Mouse (Mus musculus) natural killer cell, adult 2 months (primary cell): Measurements from ENCODE around the gene Ccdc50.
A peak's percentile ranks its signal among the peaks of the same experiment; 100 is the strongest.

Experiments used
- DNase-seq, 2 experiments: peaks; one replicate each; pipeline ENCODE4 v3.0.0; 2022; ENCODE audit warnings: low spot score in 2 of 2

Ccdc50 gene

GRCm38 (mm10) chr16:27395251-27396037 is 6.8 kb downstream of the Ccdc50 start:
- DNase-seq: no peak

DNA sequence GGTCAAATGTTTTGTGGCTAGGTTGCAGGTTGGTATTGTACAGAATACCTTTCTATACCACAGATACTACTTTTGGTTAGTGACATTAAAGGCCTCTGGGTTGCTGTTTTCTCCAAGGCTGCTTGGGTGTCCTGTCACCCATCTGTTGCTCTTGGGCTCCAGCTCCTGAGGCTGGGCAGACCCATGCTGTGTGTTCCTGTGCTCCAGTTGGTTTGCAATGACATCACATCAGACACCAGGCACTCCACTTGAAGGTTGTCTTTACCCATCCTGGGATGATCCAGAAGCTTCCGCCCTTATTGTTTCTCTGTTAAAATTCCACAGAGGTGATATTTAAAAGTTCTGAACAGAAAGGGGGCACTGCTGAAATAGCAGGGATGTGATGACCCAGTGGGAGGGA is 8.3 kb downstream of the Ccdc50 start:
- DNase-seq: no peak

DNA sequence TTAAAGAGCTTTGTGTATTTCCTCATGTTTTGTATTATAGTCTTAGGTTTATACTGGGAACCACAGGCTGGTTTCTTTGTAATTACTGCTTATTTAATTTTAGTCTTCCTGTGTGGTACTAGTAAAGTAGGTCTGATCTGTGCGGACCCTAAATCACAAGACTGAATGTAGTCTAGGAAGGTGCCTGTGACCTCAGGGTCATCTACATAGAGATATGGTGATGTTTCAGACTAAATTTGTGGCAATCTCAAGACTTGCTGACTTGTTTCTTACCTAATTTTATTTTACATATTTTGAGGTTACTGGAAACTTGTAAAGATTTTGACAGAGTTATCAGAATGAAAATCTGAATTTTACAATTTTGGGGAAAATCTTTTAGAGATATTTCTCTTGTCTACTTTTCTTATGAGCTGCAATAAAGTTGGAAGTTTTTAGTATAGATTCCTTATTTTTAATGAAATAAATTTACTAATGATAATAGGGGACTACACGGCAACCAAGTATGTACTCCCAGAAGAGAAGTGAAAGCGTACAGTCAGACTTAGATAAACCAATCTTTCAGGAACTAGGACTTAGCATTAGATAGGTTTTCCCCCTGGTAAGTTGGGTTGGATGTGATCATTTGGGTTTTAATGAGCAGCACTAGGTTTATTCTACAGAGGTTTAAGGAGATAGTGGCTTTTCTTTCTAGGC is 10.5 kb downstream of the Ccdc50 start:
- no peak for DNase-seq

DNA sequence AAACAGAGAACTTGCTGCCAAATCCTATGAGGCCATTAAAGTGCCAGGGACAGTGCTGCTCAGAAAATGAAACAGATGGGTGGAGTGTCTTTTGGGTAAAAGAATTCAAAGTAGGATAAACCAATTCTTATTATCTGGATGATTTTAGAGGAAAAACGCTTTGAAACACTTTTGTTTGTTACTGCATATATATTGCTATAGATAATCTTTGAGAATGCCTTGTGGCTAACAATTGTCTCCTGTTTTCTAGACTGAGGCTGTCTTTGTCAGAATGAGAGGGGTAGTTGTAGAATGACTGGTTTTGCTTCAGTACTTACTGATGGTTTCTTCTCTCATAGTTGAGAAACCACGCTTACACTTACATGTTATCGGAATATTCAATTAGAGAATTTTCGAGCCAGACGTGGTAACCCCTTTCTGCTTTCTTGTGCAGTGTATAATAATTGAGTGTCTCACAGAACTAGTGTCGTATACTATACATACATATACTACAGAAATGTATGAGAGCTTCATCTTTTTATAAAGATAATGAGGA is 11.1 kb downstream of the Ccdc50 start:
- DNase-seq: no peak

DNA sequence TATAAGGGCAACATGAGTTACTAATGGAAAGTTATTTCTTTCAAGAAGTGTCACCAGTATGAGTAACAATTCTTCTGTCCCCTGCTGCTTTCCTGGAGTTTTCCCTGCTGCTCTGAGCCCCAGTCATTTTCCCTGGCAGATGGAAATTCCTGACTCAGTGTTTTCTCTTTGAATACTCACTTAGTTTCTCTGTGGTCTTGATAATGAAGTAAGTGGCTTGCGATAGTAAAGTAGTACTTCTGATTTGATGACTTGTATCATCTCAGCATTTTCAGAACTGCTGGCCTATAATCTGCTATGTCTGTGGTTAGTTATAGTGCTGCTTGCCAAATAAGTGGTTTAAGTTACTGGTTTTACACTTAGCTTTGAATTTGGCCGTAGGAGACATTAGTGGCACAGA is 12.9 kb downstream of the Ccdc50 start:
- DNase-seq: no peak

DNA sequence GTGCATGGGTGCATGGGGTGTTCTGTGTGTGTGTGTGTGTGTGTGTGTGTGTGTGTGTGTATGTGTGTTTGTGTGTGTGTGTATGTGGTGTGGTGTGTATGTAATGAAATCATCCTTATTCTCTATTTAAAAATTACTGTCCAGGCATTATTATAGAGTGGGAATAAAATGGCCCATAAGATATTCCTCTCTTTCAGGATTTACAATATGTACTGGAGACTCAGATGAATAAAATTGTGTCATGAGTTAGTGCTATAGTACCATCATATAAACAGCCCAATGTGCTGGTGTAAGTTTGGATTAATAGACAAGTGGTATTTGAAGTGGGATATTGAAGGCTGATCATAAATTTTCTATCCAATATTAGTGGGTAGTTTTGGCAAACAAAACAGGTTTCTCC is 15.4 kb downstream of the Ccdc50 start:
- no peak for DNase-seq

- DNase-seq: no peak
These were observed 28.4 kb downstream of the Ccdc50 start for GRCm38 (mm10) chr16:27416937-27417584.

GRCm38 (mm10) chr16:27417632-27418031 is 29.0 kb downstream of the Ccdc50 start:
- no peak for DNase-seq

GRCm38 (mm10) chr16:27420982-27421381 is 32.3 kb downstream of the Ccdc50 start:
- DNase-seq: no peak

DNA sequence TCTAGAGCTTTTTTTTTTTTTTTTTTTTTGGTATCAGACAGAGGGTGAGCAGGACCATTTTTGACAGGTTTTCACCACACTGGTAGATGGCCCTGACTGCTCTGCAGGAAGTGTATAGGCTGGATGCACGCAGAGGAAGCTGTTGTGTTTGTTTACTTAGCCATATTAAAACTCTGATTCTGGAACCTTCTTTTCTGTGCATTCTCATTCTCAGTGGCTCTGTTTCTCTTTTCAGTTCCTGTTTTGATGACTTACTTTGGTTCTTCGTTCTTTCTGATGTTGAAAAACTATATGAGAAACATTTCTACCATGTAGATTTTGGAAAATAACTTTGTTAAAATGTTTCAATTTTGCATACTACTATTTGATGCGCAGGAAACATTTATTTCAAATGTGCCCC is 46.4 kb downstream of the Ccdc50 start:
- no peak for DNase-seq

- no peak for DNase-seq
These were observed 55.3 kb downstream of the Ccdc50 start for GRCm38 (mm10) chr16:27443941-27444340.

- no peak for DNase-seq
These were observed 60.7 kb downstream of the Ccdc50 start for GRCm38 (mm10) chr16:27449360-27449759.

- no peak for DNase-seq
These were observed 62.0 kb downstream of the Ccdc50 start for GRCm38 (mm10) chr16:27450655-27451054.

DNA sequence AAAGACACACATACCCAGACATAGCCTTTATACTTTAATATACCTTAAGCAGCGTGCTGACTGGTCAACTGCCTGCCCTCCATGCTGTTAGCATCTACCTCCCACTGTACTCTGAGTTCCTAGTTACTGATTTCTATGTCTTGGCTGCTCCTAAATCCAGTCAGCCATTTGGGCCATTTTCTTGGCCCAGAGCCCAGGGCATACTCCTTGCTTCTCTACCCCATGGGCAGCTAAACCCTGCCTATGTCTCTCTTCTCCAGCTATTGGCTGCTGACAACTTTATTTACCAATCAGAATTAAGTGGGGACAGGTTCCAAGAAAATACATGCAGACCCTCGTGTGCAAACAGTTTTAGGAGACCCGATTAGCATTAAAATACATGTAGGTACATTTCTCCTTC is 64.7 kb downstream of the Ccdc50 start:
- no peak for DNase-seq

DNA sequence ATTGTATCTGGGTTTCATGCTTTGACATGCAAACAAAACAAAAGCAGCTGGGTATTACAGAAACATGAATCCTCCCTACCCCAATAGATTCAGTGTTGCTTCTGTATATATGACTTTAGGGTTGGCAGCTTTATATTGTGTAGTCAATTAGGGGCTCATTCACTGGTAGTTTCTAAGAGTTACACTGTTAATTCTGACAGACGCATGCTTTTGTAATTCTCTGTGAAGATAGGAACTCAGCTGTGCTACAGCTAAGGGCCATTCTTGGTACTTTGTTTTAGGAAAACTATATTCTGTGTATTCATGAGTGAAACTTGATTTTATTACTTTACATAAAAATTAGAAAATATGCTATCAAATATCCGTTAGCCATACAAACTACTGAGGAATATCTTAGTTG is 65.2 kb downstream of the Ccdc50 start:
- no peak for DNase-seq

DNA sequence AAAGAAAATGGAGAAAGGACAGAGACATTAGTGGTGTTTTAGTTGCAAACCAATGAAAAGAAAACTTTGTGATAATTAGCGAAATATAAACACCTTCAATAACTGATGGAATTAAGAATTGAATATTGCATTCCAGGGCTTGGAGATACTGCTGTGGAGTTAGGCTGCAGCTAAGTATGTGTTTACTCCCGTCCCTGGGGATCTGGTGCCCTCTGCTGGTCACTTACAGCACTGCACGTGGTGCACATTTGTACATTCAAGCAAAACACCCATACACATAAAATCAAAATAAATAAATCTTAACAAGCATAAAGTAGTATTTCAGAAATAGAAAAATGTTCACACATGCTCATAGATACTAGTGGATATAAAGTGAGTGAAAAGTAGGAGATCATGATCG is 68.6 kb downstream of the Ccdc50 start:
- peak; percentile 47 to 66 for DNase-seq

GRCm38 (mm10) chr16:27468731-27469130 is 80.1 kb downstream of the Ccdc50 start:
- peak in 1 of 2 experiments; percentile 13 for DNase-seq

DNA sequence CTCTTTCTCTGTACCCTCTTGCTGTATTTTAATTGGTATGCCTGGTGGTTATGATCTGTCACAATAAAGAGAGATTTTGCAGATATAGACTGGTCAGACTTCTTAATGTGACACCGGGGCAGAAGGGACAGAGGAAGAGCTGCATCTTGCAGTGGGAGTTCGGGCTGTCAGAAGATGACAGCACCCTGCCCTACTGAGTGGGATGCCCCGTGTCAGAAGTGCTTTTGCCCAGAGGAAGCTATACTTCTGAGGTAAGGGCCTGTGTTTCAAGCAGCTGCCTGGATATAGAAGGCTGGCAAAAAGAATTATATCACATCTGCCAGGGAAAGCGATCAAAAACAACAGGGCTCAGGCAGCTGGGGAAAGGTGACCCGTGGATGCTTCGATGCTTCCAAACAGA is 82.7 kb downstream of the Ccdc50 start:
- DNase-seq: no peak

- DNase-seq: no peak
These were observed 95.2 kb downstream of the Ccdc50 start for GRCm38 (mm10) chr16:27483834-27484233.
